Mouse (Mus musculus): ENCODE data around the gene Jund.

Jund gene

DNA sequence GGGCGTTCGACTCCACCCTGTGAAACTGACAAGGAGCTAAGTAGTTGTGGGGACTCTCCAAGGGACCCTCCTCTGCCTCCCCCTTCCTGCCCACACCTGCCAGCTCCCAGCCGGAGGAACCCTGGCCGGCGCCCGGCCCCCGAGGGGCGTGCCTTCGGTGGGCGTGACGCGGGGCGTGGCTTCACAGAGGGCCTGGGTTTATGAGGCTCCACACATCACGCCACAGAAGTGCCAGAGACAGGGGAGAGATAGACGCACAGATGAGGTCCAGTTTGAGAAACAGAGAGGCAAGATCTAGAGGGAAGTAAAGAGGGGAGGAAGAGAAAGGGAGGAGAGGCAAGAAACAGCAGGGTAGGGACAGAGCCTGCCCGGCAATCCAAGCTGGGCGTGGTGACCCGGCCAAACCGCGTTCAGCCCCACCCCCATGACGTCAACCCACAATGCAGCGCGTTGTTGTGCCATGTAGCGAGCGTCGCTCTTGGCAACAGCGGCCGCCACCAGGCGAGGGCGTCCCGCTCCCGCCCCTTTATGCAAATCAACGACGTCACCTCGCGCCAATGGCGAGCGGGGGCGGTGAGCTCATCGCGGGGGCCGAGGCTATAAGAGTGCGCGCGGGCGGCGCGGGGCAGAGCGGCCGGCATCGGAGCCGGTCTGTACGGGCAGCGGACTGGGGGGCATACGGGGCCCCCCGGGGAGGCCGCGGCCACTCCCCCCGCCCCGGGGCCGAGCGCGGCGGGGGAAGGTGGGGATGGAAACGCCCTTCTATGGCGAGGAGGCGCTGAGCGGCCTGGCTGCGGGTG is at the start of gene Jund:
Jund (plus strand) TSS at position 640 of the 800 bp plus-strand sequence.
- DNase-seq = peak; percentile 99

DNA sequence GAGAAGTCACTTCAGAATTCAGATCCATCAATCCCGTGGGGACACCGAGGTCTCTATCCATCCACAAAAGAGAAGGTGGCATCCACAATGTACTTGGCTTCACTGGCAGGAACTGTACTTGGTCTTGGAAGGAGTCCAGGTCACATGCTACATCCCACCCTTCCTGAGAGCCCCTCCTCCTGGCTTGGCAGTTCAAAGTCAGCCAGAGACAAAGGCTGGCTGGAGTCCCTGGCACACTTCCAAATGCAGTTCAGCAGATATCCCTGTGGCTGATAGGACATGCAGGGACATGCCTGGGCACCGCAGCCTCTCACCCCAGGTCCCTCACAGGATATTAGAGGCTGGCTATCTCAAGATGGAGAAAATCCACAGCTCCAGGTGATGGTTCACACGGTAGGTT is 49.4 kb upstream of the Jund start:
- peak; percentile 94 for DNase-seq

DNA sequence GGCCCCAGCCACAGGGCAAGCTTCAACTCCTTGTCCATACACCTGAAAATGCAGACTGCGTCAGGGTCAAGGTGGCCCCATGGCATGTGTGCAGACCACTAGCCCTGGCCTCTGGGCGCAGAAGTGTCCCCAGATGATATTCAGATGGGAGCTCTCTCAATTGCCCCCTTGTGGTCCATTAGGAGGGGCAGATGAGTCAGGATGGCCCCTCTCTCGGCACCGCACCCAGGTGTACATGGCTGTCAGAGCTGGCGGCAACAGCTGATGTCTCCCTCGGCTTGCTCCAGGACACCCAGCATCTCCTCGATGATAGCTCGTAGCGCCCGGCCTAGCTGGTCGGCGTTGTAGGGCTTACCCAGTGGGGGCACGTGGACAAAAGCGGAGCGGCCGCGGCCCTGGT is 48.4 kb upstream of the Jund start:
- DNase-seq = no peak

DNA sequence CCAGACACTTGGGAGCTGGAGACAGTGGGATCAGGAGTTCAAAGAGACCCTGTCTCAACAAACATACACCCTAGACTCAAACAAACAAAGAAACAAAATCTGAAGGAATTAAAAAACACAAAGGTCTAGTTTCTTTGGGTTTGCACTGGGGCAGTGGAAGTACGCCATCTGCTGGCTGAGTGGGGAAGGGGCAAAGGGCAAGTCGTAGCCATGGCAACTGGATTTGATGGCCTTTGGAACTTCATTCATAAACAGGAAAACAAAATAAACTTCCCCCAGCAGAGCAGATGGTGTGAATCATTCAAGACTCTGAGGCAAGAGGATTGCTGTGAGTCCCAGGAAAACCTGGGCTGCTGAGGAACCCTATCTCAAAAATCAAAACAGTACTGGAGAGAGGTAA is 45.5 kb upstream of the Jund start:
- DNase-seq = peak; percentile 89

DNA sequence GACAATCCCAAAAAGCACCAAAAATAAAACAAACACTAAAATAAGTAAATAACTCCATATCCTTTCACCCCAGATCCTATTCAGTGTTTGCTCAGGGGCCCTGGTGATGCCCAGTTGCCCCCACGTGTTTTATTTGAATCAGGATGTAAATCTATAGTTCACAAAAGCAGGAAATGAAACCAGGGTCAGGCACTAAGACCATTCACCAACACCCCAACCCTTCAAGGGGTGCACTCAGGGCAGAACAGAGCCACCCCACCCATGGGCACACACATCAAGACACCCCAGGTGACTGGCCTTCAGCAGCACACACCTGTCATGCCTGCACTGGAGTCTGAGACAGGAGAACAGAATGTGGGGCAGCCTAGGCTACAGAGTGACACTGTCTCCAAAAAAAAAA is 44.6 kb upstream of the Jund start:
- no peak for DNase-seq

DNA sequence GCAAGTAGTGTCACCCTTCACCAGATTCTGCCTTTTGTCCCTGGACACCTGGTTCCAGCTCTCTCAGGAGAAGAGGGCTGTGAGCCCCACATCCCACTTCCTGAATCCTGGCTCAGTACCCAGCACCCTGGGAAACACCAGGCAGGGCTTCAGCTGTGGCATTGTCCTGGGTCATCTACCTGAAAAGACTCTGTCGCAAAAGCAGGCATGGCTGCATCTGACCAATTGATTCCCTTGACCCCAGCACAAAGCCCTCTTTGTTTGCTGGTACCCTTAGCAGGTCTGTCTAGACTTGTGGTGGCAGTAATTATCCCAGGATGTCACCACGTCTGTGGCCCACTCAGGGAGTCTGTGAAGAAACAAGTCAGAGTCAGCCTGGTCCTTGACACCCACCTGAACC is 43.3 kb upstream of the Jund start:
- no peak for DNase-seq

DNA sequence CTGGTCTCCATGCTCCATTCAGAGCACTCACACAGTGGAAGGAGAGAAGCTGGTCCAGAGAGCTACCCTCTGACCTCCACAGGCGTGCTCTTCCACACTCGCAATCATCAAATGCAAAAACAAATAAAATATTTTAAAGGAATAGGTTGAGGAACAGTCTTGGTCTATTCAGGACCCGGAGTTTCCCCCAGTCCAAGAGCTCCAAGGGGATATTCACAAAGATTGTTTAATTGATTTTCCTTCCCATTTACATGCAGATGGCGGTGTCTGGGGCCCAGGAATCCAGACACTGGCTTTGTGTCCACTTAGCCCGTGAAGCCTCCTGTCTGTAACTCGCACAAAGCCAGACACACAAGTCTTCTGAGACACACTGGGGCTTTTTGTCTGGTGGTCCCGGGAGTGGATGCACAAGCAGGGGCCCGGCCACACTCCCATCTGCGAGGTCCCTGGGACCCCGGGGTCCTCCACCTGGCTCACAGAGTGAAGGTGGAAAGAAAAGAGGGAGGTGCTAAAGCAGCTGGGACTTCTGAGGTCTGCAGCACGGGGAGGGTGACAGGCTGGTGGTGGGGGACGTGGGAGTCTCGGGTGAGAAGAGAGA is 42.5 kb upstream of the Jund start:
- no peak for DNase-seq

DNA sequence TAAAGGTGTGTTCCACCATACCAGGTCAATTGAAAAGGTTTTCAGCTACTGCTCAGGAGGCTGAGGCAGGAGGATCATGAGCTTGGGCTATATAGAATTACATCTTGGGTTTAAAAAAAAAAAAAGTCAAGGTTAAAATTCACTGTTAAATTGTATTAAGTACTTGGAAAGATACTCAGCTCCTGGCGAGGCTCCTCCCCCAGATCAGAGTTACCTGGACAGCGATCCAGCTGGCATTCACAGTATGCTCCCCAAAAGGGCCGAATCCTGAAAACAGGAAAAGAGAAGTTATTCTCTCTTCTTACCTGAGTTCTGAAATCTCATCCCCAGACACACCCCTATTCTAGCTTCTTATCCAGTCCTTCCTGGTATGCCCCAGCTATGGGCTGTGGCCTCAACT is 41.5 kb upstream of the Jund start:
- DNase-seq = no peak

DNA sequence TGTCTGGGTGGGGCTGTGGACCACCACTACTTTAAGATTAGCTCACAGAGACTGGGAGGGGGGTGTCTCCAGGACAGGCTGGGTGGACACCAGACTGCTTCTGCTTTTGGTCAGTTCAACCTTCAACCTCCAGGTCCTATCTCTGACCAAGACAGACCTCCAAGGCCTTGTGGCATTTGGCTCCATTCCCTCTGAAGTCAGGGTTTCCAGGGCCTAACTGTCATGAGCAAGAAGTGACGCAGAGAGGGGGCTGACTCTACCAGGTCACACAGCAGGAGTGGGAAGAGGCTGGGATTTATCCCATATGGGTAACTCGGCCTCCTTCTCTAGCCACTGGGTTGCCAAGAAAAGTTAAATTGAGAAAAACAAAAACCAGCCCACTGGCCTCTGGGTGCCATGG is 41.0 kb upstream of the Jund start:
- DNase-seq = no peak

DNA sequence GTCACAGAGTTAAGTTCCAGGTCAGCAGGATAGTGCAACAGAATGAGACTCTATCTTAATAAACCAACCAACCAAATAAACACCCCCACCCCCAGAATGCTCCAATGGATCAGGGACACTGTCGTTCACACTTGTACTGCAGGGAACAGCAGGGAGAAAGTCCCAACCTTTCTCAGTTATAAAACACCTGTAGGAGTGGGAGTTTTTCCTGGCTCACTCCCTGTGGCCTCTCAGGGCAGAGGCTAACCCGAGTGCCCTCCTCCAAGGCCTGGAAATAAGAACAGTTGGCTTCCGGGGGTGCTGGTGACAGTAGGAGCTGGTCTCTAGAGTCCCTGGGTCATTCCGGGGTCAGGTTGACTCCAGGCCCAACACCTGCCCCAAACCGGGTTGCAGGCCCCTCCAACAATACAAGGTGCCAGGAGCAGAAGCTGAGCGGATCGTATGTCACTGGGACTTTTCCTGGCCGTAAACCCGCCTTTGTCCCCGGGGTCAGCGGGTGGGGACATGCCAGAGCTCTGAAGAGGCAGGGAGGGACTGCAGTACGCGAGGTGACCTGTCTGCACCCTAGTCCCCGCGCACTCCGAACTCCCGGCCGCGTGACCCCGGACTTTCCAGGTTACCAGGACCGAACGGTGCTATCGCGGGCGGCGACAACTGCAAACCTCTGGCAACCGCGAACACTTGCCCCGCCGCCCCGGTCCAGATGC is 39.7 kb upstream of the Jund start:
- peak; percentile 62 for DNase-seq

DNA sequence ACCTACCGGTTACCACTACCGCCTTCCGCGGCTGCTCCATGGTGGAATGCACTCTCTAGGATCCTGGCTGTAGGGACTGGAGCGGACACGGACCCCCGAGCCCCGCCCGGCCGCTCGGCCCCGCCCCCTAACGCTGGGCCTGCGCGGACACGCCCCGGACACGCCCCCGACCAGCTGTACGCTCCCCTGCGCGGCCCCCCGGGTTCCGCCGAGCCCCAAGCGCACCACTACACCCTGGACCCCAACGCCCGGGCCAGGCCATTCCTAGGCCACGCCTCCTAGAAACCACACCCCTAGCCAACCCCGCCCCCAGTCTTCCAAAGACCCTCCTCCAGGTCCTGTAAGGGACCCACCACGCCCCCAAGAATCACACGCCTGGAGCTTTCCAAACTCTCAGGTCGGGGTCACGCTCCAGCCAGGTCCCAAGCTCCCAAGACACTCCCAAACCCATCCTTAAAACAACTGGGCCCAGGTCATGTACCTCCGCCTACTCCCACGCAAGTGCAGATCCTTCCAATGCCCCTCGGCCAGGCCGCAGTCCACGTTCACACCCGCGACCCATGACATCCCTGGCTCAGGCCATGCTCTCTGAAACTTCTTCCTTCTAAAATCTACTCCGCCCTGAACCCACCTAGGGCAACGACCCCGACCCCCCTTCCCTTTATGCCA is 39.0 kb upstream of the Jund start:
- DNase-seq = peak; percentile 97

DNA sequence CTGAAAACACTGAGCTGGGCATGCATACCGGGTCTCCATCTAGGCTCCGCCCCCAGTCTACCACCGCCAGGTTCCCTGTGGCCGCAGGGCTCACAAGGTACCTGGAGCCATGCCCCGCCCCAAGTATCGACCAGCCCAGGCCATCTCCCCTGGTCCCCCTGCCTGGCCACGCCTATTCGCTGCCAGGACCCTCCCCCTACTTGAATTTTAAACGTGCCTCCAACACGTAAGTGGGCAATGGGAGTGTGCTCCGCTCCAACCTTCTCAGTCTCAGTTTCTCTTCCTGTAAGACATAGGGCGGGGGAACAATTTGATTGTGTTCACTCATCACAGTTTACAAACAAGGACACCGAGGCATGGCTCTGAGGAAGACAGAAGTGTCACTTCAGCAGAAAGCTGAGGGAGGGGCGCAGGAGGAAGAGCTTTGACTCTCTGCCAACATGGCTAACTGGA is 38.5 kb upstream of the Jund start, which contains the start of gene Pgpep1:
Pgpep1 (minus strand) TSS at position 116 of the 453 bp plus-strand sequence.
- peak; percentile 68 for DNase-seq

DNA sequence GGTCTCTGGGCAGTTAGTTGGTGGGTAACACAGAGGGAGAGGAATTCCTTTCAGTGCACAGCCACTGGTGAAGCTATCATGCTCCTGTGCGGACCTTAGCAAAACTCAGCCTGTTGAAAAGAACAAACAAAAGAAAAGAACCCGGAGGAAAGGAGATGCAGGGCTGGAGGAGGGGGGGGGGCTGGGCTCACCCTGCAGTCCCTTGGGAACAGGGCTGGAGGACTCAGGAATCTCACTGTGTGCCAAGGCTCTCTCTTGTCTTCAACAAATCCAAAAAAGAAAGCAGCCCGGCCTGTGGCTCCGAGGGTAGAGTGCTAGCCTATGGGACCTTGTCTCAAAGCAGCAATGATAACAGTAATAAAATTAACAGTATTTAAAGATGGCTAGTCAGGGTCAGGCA is 35.1 kb upstream of the Jund start:
- no peak for DNase-seq

DNA sequence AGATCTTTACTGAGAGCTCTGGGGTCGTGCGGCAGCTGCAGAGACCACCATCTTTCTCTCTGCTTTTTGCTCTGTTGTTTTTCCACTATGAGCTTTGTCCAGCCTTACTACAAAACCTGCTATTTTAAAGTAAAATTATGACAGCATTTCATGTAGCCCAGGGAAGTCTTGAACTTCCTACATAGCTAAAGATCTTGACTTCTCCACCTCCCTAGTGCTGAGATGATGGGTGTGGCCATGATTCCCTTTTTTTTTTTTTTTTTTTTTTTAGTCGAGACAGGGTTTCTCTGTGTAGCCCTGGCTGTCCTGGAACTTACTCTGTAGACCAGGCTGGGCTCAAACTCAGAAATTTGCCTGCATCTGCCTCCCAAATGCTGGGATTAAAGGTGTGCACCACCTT is 34.1 kb upstream of the Jund start:
- no peak for DNase-seq

DNA sequence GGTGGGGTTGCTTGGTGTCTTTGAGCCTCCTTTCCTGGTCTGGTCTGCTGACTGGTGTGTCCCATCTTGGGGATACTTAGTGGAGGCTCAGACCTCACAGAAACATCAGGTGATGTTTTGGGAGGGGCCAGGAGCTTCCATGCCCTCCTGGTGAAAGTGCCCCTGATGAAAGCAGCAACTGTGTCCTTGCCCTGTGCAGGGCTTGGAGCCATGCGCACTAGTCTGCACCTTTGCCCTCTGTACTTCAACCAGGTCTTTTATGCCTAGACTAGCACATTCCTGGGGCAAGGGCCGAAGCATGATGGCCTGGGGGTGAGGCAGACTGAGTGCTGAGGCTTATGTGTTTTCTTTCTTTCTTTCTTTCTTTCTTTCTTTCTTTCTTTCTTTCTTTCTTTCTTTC is 33.1 kb upstream of the Jund start:
- DNase-seq = peak; percentile 87

DNA sequence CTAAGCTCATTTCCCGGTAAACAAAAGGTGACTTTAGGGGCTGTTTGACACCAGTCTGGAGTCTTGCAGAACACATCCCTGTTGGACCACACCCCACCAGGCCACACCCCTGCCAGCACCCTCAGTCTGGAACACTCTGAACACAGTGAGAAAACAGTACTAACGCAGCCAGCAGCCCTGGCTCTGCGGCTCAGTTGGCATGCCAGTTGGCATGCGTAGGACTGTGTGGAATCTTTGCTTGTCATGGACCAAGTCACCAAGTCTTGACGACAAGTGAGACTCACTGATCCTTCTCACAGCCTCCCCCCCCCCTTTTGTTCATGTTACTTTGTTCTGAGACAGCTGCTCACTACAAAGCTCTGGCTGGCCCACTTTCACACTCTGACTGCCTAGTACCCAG is 31.7 kb upstream of the Jund start:
- DNase-seq = peak; percentile 57

DNA sequence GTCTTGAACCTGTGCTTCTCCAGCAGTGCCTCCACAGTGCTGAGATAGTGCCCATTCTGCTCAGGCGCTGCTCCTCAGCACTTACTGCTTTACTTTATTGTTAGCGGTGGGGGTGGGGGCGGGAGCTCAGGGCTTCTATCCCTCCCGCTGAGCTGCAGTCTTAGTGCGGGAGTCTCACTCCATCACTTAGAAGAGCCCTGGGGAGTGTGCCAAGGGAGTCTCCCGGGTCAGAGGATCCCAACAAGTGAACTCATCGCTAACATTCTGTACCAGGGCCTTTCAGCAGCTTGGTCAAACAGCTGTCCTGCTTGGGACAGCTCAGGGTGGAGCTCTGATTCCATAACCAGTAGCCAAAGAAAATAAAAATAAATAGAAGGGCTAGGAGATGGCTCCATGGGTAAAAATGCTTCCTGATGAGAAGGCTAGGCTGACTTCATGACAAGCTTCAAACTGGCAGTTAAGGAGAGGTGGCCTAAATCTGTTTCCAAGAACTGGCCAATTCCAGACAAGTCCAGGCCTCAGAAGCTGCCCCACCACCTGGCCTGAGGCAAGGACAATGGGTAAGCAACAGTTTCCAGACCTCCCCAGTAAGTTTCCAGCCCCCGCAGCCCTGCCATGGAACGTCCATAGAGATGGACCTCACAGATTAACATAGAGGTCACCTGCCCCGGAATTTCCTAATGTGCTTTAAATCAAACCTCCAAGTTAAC is 27.0 kb upstream of the Jund start:
- DNase-seq = peak; percentile 80

DNA sequence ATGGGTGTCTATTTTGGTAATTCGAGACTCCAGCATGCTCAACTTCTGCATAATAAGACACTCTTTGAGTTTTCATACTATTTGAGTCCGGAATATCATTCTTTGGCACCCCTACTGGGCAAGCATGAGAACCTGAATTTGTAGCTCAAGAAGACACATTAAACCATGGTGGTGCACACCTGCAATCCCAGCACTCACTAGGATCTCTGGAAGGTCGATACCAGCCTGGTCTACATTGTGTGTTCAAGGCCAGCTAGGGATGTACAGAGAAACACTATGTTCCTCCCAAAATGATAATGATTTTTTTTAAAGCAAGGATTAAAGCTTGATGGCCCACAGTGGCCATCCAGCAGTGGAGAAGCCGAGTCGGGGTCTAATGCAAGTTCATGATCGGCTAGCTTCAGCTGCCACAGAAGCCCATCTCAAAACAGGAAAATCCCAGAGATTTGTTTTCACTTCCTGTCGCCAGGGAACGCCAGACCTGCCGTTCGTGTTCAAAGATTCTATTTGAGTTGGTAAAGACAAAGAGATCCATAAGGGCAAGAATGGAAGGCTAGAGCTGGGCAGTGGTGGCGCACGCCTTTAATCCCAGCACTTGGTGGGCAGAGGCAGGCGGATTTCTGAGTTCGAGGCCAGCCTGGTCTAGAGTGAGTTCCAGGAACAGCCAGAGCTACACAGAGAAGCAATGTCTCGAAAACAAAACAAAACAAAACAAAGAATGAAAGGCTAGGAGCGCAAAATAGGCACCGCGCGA is 26.2 kb upstream of the Jund start:
- DNase-seq = no peak

DNA sequence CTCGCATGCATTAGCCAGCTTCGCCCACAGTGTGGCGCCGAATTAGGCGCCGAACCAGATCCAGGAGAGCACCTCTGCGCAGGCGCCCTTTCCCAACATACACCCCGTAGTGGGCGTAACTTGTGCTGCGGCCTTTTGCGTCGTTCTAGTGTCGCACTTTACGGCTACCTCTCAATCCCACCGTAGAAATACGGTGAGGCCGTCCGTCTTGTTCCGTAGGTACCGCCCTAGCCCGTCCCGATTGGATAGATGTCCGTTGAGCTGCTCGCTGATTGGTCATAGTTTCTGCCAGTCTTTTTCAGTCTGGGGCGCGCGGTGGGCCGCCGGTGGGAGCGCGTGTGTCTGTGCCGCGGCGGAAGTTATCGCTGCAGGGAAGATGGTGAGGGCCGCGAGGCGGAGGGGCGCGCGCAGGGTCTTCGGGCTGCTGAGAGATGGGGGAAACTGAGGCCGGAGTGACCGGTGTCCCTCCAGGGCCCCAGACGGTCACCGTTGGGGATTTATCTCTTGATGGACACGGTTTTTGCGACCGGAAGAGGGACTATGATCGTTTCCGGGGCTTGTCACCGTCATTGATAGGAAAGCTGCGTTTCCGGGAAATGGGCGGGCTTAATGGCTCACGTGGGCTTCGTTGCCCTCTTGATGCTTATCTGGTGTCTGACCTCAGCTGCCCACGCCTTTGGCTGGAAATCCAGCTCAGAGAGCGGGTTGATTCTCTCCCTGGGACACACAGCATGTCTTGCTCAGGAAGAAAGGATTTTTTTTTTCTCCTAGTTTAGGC is 25.5 kb upstream of the Jund start, which contains the start of gene Lsm4:
Lsm4 (plus strand) TSS at position 170 of the 778 bp plus-strand sequence.
- DNase-seq = peak; percentile 98

DNA sequence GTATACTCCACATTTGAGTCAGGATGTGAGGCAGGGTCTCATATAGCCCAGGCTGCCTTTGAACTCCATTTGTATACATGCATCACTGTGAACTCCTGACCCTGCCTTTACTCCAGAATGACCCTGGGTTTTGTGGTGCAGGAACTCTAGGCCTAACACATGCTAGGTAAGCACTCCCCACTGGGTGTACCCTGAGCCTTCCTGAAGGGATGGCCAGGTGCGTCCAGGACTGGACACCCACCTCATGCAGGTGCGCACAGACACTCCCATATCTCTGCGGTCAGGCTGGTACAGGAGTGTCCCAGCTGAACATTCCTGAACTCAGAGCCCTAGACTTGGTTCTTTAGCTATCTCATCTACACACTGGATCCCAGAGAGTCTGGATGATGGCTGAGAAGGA is 24.6 kb upstream of the Jund start:
- peak; percentile 12 for DNase-seq

DNA sequence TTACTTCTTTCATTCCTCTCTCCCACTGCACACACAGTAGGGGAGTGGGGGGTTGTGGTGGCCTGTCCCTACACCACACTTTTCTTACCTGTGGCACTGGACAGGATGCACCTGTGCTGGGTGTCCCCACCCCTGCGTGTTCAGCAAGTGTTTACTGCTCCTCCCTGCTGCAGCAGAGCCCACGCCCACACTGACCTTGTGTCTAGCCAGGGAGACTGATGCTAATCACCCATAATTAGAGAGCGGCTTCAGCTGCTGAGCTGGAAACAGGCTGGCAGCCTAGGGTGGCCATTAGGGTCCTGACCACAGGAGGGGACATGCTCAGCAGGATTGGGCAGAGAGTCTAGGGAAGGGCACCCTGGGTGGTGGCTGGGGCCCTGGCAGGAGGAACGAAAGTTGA is 24.0 kb upstream of the Jund start:
- DNase-seq = peak; percentile 14

Data from kidney, postnatal 14 days (tissue).